Mouse (Mus musculus): ENCODE results near the gene Pias4. TPM values are rescaled to one million over a fixed set of nuclear protein-coding genes. Genes with fewer than 3 reads are reported as not detected.

The Pias4 gene
- polyA plus RNA-seq, 1 experiment from 2014 or later, result 62.2 TPM

DNA sequence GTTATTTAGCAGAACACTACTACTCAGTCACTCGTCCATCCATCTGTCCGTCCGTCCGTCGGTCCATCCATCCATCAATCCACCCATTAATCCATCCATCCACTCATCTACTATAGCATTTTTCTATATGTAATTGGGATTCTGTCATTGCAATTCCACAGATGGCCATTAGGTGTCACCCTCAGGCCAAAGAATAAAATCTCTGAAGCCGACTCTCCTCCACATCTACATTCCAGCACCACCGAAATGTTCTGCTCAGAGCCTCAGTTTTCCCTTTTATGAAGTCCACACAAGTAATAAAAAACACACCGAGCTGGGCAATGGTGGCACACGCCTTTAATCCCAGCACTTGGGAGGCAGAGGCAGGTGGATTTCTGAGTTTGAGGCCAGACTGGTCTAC, 30.5 kb upstream of the Pias4 start:
- H3K36me3 ChIP-seq, result no peaks in the 10 kb centered on the region
- peaks cover 13% of the 10 kb centered on the region for H3K4me1 ChIP-seq
- H3K27me3 ChIP-seq, result peaks cover 60% of the 10 kb centered on the region
- H3K4me2 ChIP-seq (replicated peaks), result no peak overlapping the region
- WGBS, result under 1% methylated on average over 9 of the region's 9 CpGs
- ATAC-seq (ENCODE audit: low FRiP score, low read depth), result no peak
- no peak overlapping the region for H3K27ac ChIP-seq
- no peak overlapping the region for H3K9ac ChIP-seq
- H3K9me3 ChIP-seq, result no peaks in the 10 kb centered on the region
- no peak overlapping the region for H3K4me3 ChIP-seq

- 52% methylated on average over 6 of the region's 6 CpGs for WGBS
- Histone ChIP-seq H3K9ac (0 out of 2 replicates have a peak overlapping the region, but pooled peaks have one; percentile 9), H3K9me3 (no peaks in the 10 kb centered on the region), H3K27ac (no peak overlapping the region), H3K27me3 (peaks cover 63% of the 10 kb centered on the region), H3K4me3 (no peak overlapping the region), H3K36me3 (no peaks in the 10 kb centered on the region), H3K4me2 (replicated peaks) (no peak overlapping the region), H3K4me1 (peaks cover 19% of the 10 kb centered on the region)
- ATAC-seq (ENCODE audit: low FRiP score, low read depth), result no peak
Measured at GRCm38 (mm10) chr10:81197305-81197704, 29.6 kb upstream of the Pias4 start.

DNA sequence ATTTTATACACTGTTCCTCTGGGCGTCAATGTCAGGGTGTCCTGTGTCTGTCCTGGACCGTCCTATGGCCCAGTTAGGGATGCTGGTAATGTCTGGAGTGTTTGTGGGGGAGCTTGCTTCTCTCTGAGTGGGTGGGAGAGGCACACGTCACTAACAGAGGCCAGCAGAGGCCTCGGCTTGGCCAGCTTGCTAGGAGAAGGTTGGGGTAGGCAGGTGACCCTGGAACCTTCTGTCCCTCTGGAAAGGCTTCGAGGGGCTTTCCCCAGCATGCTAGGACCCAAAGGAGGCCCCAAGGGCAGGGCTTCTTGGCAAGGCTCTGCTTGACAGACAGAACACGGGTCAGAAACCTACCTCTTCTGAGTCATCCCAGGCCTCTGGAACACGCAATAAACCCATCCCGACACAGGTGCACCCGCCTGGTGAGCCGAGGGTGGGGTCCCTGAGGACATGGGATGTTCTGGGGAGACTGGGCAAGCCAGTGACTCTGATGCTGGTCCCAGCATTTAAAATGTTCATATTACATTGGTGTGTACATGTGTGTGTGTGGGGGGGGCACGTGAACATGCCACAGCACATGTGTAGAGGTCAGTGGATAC, 28.8 kb upstream of the Pias4 start:
- H3K4me1 ChIP-seq, result peaks cover 25% of the 10 kb centered on the region
- 57% methylated on average over 11 of the region's 11 CpGs for WGBS
- 0 out of 2 replicates have a peak, but pooled peaks cover under 1% of the 10 kb centered on the region for H3K36me3 ChIP-seq
- H3K27ac ChIP-seq, result no peak overlapping the region
- no peak overlapping the region for H3K4me3 ChIP-seq
- no peaks in the 10 kb centered on the region for H3K9me3 ChIP-seq
- ATAC-seq (ENCODE audit: low FRiP score, low read depth), result no peak
- H3K4me2 ChIP-seq (replicated peaks), result no peak overlapping the region
- H3K27me3 ChIP-seq, result peaks cover 63% of the 10 kb centered on the region
- H3K9ac ChIP-seq, result peak overlapping the region; percentile 19; the same call in 1 of the 2 replicates

DNA sequence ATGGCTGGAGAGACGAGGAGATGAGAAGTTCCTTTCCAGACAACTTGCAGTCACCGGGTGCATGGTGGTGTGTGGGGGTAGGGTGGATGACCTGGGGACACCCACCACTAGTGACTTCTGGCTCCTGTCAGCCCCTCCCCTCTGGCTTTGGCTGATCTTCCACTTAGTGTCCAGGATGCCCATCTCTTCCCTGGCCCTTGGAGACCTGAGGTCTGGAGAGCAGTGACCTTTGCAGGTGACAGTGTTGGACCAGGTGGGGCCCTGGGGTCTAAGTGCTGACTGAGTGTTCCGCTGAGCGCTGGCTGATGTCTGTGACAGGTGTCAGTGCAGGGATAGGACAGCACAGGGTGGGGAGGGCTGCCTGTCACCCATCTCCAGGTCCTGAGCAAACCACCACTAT, 27.6 kb upstream of the Pias4 start:
- Histone ChIP-seq H3K4me2 (replicated peaks) (peak overlapping the region; percentile 17; the same call in 1 of the 2 replicates), H3K27me3 (peaks cover 63% of the 10 kb centered on the region), H3K4me3 (peak overlapping the region; percentile 11; the same call in 1 of the 2 replicates), H3K9ac (peak overlapping the region; percentile 48), H3K9me3 (no peaks in the 10 kb centered on the region), H3K4me1 (peaks cover 28% of the 10 kb centered on the region), H3K27ac (no peak overlapping the region), H3K36me3 (peaks cover 13% of the 10 kb centered on the region)
- no peak for ATAC-seq (ENCODE audit: low FRiP score, low read depth)
- WGBS, result 56% methylated on average over 4 of the region's 4 CpGs

DNA sequence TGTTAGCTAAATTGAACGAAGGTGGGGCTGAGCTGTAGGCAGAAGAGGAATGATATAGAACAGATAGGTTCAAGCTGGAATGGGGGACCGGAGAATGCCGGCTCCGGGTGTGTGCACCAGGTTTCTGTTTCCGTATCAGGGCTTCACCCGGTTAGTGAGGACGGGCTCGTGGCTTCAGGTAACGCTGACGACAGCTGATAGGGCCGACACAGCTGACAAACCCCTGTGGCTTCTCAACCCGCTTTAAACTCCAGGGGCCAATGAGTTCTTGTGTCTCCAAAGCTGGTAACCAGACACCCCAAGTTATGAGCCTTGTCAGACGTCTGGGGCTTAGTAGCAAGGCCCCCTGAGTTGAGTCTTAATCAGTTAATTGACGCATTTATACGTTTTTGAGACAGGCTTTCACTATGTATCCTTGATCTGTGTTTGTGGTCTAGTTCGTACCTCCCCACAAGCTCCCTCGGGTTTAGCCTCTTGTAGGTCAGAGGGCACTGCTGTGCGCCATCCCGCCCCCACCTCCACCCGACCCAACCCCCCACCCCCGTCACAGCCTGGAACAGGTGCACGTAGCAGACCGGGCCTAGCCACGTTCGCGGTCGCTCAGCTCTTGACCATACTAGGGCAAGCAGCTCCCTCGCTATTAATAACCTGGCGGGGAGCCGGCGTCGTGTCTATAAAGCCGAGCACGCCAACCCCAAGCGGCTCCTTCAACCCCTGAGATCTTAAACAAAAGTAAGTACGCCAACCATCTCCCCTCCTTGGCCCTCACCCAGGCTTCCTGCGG, 26.5 kb upstream of the Pias4 start:
- H3K4me1 ChIP-seq, result peaks cover 28% of the 10 kb centered on the region
- H3K4me2 ChIP-seq (replicated peaks), result peak overlapping the region; percentile 31
- H3K9ac ChIP-seq, result peak overlapping the region; percentile 39
- H3K27me3 ChIP-seq, result peaks cover 53% of the 10 kb centered on the region
- H3K36me3 ChIP-seq, result peaks cover 21% of the 10 kb centered on the region
- ATAC-seq (ENCODE audit: low FRiP score, low read depth), result no peak
- H3K27ac ChIP-seq, result peak overlapping the region; percentile 28; the same call in 1 of the 2 replicates
- peak overlapping the region; percentile 11 for H3K4me3 ChIP-seq
- H3K9me3 ChIP-seq, result no peaks in the 10 kb centered on the region
- WGBS, result 13% methylated on average over 37 of the region's 37 CpGs

- Histone ChIP-seq H3K36me3 (peaks cover 30% of the 10 kb centered on the region), H3K4me1 (peaks cover 28% of the 10 kb centered on the region), H3K4me2 (replicated peaks) (peak overlapping the region; percentile 95), H3K27me3 (peaks cover 47% of the 10 kb centered on the region), H3K4me3 (peak overlapping the region; percentile 68), H3K9ac (peak overlapping the region; percentile 85), H3K27ac (peak overlapping the region; percentile 93), H3K9me3 (no peaks in the 10 kb centered on the region)
- peak; percentile 18 for ATAC-seq (ENCODE audit: low FRiP score, low read depth)
- 7% methylated on average over 19 of the region's 19 CpGs for WGBS
Measured at GRCm38 (mm10) chr10:81192968-81193501, 25.3 kb upstream of the Pias4 start.

- Histone ChIP-seq H3K9me3 (no peaks in the 10 kb centered on the region), H3K9ac (peak overlapping the region; percentile 85), H3K27me3 (peaks cover 43% of the 10 kb centered on the region), H3K4me3 (peak overlapping the region; percentile 68), H3K27ac (peak overlapping the region; percentile 93), H3K36me3 (peaks cover 35% of the 10 kb centered on the region), H3K4me1 (peaks cover 28% of the 10 kb centered on the region), H3K4me2 (replicated peaks) (peak overlapping the region; percentile 95)
- peak; percentile 88 for ATAC-seq (ENCODE audit: low FRiP score, low read depth)
- under 1% methylated on average over 93 of the region's 93 CpGs for WGBS
Measured at GRCm38 (mm10) chr10:81192270-81192967, 24.7 kb upstream of the Pias4 start.

DNA sequence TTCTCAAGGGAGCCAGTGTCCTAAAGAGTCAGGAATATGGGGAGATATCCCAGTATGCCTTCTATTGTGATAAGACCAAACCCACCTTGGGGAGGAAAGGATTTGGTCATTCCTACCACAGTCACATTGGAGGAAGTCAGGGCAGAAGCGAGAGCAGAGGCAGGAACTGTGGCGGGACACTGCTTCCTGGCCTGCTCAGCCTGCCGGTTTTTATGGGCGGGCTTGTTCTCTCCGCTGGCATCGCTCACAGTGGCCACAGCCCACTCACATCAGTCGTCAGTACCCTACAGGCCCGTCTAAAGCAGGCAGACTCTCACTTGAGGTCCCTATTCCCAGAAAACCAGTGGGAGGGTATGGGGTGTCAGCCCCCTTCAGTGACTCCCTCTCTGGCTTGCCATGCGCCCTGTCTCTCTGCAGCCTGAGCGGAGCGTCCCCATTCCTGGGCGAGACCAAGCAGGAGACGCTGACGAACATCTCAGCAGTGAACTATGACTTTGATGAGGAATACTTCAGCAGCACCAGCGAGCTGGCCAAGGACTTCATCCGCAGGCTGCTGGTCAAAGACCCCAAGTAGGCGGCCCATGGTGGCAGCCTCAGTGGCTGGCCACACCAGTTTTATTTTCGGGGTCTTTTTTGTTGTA, 23.7 kb upstream of the Pias4 start:
- H3K4me2 ChIP-seq (replicated peaks), result peak overlapping the region; percentile 95
- H3K9me3 ChIP-seq, result no peaks in the 10 kb centered on the region
- peaks cover 34% of the 10 kb centered on the region for H3K27me3 ChIP-seq
- peaks cover 28% of the 10 kb centered on the region for H3K4me1 ChIP-seq
- ATAC-seq (ENCODE audit: low FRiP score, low read depth), result no peak
- peaks cover 45% of the 10 kb centered on the region for H3K36me3 ChIP-seq
- H3K27ac ChIP-seq, result no peak overlapping the region
- WGBS, result 86% methylated on average over 18 of the region's 18 CpGs
- H3K9ac ChIP-seq, result peak overlapping the region; percentile 85; the same call in 1 of the 2 replicates
- peak overlapping the region; percentile 68 for H3K4me3 ChIP-seq

GRCm38 (mm10) chr10:81190912-81191321, 23.2 kb upstream of the Pias4 start:
- H3K4me2 ChIP-seq (replicated peaks), result no peak overlapping the region
- peaks cover 28% of the 10 kb centered on the region for H3K4me1 ChIP-seq
- H3K36me3 ChIP-seq, result peaks cover 47% of the 10 kb centered on the region
- 69% methylated on average over 6 of the region's 6 CpGs for WGBS
- no peak overlapping the region for H3K27ac ChIP-seq
- no peak for ATAC-seq (ENCODE audit: low FRiP score, low read depth)
- H3K9me3 ChIP-seq, result no peaks in the 10 kb centered on the region
- no peak overlapping the region for H3K4me3 ChIP-seq
- H3K9ac ChIP-seq, result no peak overlapping the region
- peaks cover 28% of the 10 kb centered on the region for H3K27me3 ChIP-seq

- Histone ChIP-seq H3K4me3 (no peak overlapping the region), H3K9ac (no peak overlapping the region), H3K27me3 (peaks cover 23% of the 10 kb centered on the region), H3K4me1 (peaks cover 28% of the 10 kb centered on the region), H3K36me3 (peaks cover 51% of the 10 kb centered on the region), H3K9me3 (no peaks in the 10 kb centered on the region), H3K27ac (no peak overlapping the region), H3K4me2 (replicated peaks) (no peak overlapping the region)
- ATAC-seq (ENCODE audit: low FRiP score, low read depth), result no peak
- 72% methylated on average over 31 of the region's 31 CpGs for WGBS
Measured at GRCm38 (mm10) chr10:81190236-81190911, 22.7 kb upstream of the Pias4 start.

DNA sequence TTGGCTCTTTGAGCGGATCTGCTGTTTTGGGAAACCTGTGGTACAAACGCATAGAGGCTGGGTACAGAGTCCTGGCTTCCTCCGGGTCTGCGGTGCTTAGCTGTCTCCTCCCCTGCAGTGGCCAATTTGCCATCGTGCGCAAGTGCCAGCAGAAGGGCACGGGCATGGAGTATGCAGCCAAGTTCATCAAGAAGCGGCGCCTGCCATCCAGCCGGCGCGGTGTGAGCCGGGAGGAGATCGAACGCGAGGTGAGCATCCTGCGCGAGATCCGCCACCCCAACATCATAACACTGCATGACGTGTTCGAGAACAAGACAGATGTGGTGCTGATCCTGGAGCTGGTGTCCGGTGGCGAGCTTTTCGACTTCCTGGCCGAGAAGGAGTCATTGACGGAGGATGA, 22.1 kb upstream of the Pias4 start:
- ATAC-seq (ENCODE audit: low FRiP score, low read depth), result no peak
- no peaks in the 10 kb centered on the region for H3K9me3 ChIP-seq
- peaks cover 17% of the 10 kb centered on the region for H3K27me3 ChIP-seq
- H3K4me1 ChIP-seq, result peaks cover 32% of the 10 kb centered on the region
- no peak overlapping the region for H3K27ac ChIP-seq
- no peak overlapping the region for H3K4me3 ChIP-seq
- WGBS, result 80% methylated on average over 26 of the region's 26 CpGs
- H3K9ac ChIP-seq, result no peak overlapping the region
- peaks cover 57% of the 10 kb centered on the region for H3K36me3 ChIP-seq
- no peak overlapping the region for H3K4me2 ChIP-seq (replicated peaks)
